Mouse (Mus musculus) stomach, embryonic 16.5 days (tissue): ENCODE measurements at regions not wholly inside any gene's neighbourhood (a gene's known extent, or its start where the extent isn't known, plus 50 kb on each side); places are given as distances from the start of the nearest gene placed in this dataset.

ENCODE experiments used
- ATAC-seq: fragments of 200-750 bp; cut with Nextera tagmentation; 2 replicates; pipeline ENCODE4 v1.8.0; 2017; ENCODE audit warnings: moderate number of reproducible peaks, moderate TSS enrichment; ENCODE audit not compliant: insufficient read depth, low FRiP score
- H3K27ac ChIP-seq: fragments of 300-500 bp; sonication (generic); 2 replicates; pipeline ENCODE4 v1.5.1; 2014; ENCODE audit warnings: low read length
- H3K27me3 ChIP-seq: fragments of 300-500 bp; sonication (generic); 2 replicates; pipeline ENCODE4 v1.6.1; 2014; ENCODE audit warnings: low read length, control low read depth, mixed read lengths; ENCODE audit not compliant: control insufficient read depth, insufficient read depth
- H3K36me3 ChIP-seq: fragments of 300-500 bp; sonication (generic); 2 replicates; pipeline ENCODE4 v1.6.1; 2014; ENCODE audit warnings: low read length; ENCODE audit not compliant: control insufficient read depth, insufficient read depth
- H3K4me1 ChIP-seq: fragments of 300-500 bp; sonication (generic); 2 replicates; pipeline ENCODE4 v1.6.1; 2014; ENCODE audit warnings: low read length, control low read depth, mixed read lengths; ENCODE audit not compliant: control insufficient read depth, insufficient read depth
- H3K4me2 ChIP-seq: fragments of 300-500 bp; sonication (generic); 2 replicates; pipeline ENCODE4 v1.6.1; 2014; ENCODE audit warnings: low read depth, low read length, mixed read lengths
- H3K4me3 ChIP-seq: fragments of 300-500 bp; sonication (generic); replicated peaks from 2 replicates; pipeline ENCODE4 v1.5.1; 2014; ENCODE audit warnings: mild to moderate bottlenecking, low read length
- H3K9ac ChIP-seq: fragments of 300-500 bp; sonication (generic); 2 replicates; pipeline ENCODE4 v1.6.1; 2014; ENCODE audit warnings: low read length
- H3K9me3 ChIP-seq: fragments of 300-500 bp; sonication (generic); replicated peaks from 2 replicates; pipeline ENCODE4 v1.6.1; 2016; ENCODE audit warnings: low read length, control low read depth; ENCODE audit not compliant: control insufficient read depth
- WGBS: fragments of 180-500 bp; shearing (Covaris S2); extraction: QIAGEN DNeasy Blood & Tissue Kit; methylation state at CpG from one replicate; pipeline ENCODE4 v1.1.7; 2014; 5-methylcytosine and 5-hydroxymethylcytosine counted together

DNA sequence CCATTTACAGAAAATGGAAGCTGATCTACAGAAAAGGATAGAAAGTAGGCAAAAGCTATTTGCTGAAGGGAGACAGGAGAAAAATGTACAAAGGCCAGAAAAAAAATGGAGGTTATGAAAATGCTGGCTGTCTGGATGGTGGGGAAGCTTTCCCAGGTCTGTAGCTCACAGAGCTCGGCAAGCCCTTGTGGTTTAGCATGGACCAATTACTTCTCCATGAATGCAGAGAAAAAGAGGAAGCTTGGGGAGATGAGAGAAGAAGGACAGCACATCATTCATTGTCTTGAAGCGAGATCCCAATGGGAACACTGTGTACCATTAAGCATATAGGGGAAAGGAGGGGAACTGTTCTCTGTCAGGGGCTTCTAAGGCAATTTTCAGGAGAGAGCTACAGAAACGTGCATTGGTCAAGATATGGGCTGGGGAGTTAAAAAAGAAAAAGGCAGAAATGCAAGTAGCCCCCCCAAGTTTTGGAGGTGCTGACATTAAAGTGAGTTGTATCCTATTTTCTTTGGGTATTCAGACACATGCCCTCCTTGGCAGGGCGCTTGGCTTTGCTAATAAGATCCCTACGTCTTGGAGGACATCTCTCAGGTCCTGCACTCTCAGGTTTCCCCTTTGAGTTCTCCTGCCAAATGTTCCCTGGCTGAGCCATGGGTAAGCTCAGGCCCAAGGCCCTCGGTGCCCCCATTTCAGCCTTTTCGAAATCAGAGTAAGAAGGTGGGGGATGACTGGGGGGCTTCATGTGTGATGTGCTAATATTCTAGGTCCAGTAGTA lies 105.8 kb upstream of the Jun start:
- Histone ChIP-seq H3K27ac (no peak overlapping the region), H3K9ac (no peak overlapping the region), H3K27me3 (no peaks in the 10 kb centered on the region), H3K4me1 (peaks cover 29% of the 10 kb centered on the region), H3K36me3 (no peaks in the 10 kb centered on the region), H3K4me2 (no peak overlapping the region), H3K9me3 (no peaks in the 10 kb centered on the region), H3K4me3 (no peak overlapping the region)
- 86% methylated on average over 7 of the region's 7 CpGs for WGBS
- no peak for ATAC-seq

DNA sequence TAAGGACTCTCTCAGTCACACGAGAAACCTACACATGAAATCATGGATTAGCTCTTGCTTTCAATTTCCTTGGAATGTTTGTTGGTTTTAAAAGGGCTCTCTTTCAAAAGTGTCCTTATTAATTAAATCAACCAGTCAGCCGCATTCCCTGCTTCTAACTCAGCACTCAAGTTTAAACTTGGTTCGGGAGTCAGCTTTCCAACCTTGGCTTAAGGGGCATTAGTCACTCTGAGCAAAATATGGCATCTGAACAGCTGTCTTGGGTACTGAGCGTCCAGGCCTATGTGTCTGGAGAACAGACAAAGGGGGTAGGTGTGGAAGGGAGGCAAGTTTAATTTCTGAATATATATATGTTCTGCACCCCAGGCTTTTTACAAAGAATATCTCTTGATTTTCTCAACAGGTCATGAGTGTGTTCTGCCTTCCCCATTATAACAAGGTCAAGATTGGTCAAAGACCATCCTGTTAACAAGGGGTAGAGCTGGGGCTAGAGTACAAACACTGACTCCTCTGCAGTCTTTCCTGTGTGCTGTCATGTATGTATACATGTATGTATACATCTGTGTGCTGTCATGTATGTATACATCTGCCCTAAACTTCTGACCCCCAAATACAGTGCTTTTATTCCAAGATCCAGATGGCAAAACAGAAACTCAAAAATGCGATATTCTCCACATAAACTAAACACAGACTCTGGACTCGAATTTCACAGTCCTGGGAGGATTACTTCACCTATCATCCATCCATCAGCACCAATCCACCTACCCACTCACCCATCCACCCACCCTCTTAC lies 106.8 kb upstream of the Jun start:
- WGBS = 46% methylated on average over 6 of the region's 6 CpGs
- Histone ChIP-seq H3K9me3 (no peaks in the 10 kb centered on the region), H3K4me3 (no peak overlapping the region), H3K4me2 (no peak overlapping the region), H3K27me3 (no peaks in the 10 kb centered on the region), H3K36me3 (no peaks in the 10 kb centered on the region), H3K4me1 (peaks cover 23% of the 10 kb centered on the region), H3K9ac (no peak overlapping the region), H3K27ac (peak overlapping the region; percentile 41; the same call in 1 of the 2 replicates)
- ATAC-seq = no peak

DNA sequence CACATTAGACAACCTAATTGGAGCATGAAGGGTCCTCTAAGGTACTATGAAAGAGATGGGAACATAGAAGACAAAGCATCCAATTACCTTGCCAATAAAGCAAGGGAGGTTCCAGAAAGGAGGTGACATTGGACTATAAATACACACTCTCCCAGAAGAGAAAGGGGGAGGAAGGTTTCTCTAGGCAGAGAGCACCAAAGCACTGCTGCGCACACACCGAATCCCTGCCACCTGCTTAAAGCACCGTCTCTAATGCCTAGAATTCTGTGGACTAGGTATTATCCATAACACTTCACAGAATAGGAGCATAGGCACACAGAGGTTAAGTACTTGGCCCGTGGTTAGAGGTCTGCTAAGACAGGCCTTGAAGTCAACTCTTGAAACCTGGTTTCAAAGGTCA lies 107.8 kb upstream of the Jun start:
- H3K4me2 ChIP-seq = no peak overlapping the region
- WGBS = 72% methylated on average over 4 of the region's 4 CpGs
- no peaks in the 10 kb centered on the region for H3K36me3 ChIP-seq
- no peak overlapping the region for H3K9ac ChIP-seq
- no peak overlapping the region for H3K27ac ChIP-seq
- peaks cover 15% of the 10 kb centered on the region for H3K4me1 ChIP-seq
- ATAC-seq = no peak
- H3K9me3 ChIP-seq = no peaks in the 10 kb centered on the region
- H3K4me3 ChIP-seq = no peak overlapping the region
- no peaks in the 10 kb centered on the region for H3K27me3 ChIP-seq

DNA sequence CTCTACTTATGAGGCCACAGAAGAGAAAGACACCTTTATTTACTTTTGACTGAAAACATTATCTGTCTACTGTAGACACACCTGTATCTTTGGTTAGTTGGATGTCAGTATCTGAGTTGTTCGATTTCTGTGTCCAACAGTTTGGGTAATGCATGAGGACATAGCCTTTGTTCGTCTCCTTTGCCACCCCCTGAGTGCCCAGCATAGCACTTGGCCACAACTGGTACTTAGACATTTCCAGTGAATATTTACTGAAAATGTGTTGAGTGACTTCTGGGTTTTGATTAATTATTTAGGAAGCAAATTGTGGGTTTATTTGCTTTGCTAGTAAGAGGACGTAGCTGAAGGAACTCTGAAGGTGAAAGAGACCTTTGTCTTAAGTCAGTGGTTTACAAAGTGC lies 108.4 kb upstream of the Jun start:
- Histone ChIP-seq H3K4me3 (no peak overlapping the region; the same call in 1 of the 2 replicates), H3K9ac (peak overlapping the region; percentile 80), H3K9me3 (no peaks in the 10 kb centered on the region), H3K4me1 (peaks cover 15% of the 10 kb centered on the region), H3K27me3 (no peaks in the 10 kb centered on the region), H3K27ac (peak overlapping the region; percentile 98), H3K36me3 (no peaks in the 10 kb centered on the region), H3K4me2 (peak overlapping the region; percentile 63)
- ATAC-seq = no peak
- 65% methylated on average over 3 of the region's 3 CpGs for WGBS

DNA sequence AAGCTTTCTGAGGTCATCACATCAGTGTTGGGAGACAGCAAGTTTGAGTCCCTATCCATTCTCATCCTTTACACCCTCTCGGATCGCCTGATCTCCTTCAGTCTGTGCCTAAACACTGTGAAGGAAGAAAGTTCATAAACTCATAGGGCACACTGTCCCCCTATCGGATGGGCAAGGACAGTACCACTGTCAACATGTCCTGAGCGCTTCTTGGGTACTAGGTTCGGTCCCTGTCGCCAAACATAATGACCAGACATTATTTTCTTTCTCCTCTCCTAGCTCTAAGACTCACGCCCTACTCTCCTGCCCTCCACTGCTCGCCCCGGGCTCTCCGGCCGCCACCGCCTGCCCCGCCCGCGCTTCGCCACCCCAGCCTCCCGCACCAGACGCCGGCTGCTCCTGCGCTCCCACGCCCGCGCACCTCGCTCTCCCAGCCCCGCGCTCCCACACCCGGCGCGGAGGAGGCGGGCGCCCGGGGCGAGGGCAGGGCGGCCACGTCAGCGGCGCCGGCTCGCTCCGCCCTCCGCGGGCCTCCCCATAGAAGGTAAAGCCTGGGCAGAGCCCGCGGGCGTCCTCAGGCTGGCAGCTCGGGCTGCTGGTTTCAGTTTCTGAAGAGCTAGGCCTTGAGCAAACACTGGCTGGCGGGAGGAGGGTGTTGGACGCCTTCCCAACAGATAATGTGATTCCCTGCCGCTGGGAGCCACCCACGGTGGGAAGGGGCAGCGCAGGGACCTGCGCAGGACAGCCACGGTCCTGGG lies 109.1 kb upstream of the Jun start:
- Histone ChIP-seq H3K4me3 (peak overlapping the region; percentile 56), H3K9ac (peak overlapping the region; percentile 80), H3K9me3 (no peaks in the 10 kb centered on the region), H3K27me3 (no peaks in the 10 kb centered on the region), H3K27ac (peak overlapping the region; percentile 98), H3K36me3 (no peaks in the 10 kb centered on the region), H3K4me1 (peaks cover 20% of the 10 kb centered on the region), H3K4me2 (peak overlapping the region; percentile 63)
- WGBS = 1% methylated on average over 53 of the region's 53 CpGs
- peak; percentile 97 for ATAC-seq

DNA sequence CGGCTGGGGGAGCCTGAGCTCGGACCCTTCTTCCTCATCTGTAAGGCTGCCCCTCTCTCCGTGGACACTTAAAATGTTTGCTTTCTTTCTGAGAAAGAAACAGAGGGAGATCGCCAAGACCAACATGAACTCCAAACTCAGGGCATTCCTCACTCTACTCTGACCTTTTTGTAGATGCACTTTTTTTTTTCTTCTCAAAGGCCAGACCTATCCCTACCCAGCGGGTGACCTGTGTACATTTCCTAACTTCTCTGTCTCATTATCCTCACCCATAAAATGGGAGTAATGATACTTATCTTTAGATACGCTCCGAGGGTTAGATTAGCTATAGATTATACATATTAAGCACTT lies 109.6 kb upstream of the Jun start:
- Histone ChIP-seq H3K27me3 (no peaks in the 10 kb centered on the region), H3K27ac (peak overlapping the region; percentile 98), H3K9me3 (no peaks in the 10 kb centered on the region), H3K4me2 (peak overlapping the region; percentile 63), H3K4me1 (peaks cover 21% of the 10 kb centered on the region), H3K9ac (peak overlapping the region; percentile 80), H3K36me3 (no peaks in the 10 kb centered on the region), H3K4me3 (peak overlapping the region; percentile 56)
- WGBS = 15% methylated on average over 7 of the region's 7 CpGs
- ATAC-seq = peak; percentile 14; the same call in 1 of the 2 replicates

DNA sequence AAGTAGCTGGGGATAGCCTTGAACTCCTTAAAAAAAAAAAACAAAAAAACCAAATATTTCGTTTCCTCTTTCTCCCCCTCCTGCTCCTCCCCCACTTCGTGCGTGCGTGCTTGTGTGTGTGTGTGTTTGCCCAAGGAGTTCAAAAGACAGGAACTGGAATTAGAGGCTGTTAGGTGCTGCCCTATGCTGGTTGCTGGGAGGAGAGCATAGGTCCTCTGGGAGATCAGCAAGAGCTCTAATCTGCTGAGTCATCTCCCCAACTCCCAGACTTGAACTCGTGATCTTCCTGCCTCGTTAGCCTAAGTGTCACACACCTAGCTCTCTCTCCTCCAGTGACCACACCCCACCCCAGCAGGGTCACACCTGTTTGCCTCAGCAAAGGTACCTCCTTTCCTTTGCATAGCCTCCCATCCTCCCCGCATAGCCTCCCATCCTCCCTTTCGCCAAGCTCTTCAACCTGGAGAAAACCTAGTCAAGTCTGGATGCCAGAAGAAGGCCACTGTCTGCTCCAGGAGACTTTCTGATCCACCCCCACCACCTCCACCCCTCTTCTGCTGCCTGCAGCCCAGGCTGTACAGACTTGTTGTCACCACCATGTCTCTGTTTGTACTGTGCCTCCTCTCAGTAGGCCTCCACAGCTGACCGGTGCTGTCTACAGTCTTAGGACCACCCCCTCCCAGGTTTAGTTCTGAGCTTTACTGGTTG lies 110.5 kb upstream of the Jun start:
- H3K27me3 ChIP-seq = no peaks in the 10 kb centered on the region
- peaks cover 17% of the 10 kb centered on the region for H3K4me1 ChIP-seq
- 0 out of 2 replicates have a peak overlapping the region, but pooled peaks have one; percentile 15 for H3K4me2 ChIP-seq
- H3K9ac ChIP-seq = no peak overlapping the region
- no peaks in the 10 kb centered on the region for H3K9me3 ChIP-seq
- H3K4me3 ChIP-seq = no peak overlapping the region
- WGBS = 50% methylated on average over 9 of the region's 9 CpGs
- no peaks in the 10 kb centered on the region for H3K36me3 ChIP-seq
- ATAC-seq = no peak
- H3K27ac ChIP-seq = peak overlapping the region; percentile 68

DNA sequence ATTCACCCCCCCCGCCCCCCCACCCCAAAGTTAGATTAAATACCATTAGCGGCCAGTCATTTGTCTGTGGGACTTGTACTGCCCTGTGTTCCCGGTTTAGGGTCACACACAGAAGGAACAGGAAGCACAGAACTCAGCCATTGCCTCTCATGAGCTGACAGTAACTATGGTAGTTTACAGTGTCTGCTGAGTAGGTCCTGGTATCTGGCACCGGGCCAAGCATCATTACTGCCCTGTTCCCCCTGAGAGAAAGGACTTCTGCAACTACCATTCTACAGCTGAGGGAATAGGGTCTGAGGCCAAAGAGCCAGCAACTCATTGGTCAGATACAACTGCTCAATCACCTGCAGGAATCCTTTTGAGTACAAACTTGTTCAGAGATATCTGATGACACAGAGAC lies 111.4 kb upstream of the Jun start:
- H3K4me3 ChIP-seq = no peak overlapping the region
- 58% methylated on average over 4 of the region's 4 CpGs for WGBS

More for the DNA sequence above, 111.4 kb upstream of the Jun start:
- H3K9me3 ChIP-seq = no peaks in the 10 kb centered on the region
- no peak overlapping the region for H3K9ac ChIP-seq
- no peaks in the 10 kb centered on the region for H3K27me3 ChIP-seq
- no peak overlapping the region for H3K27ac ChIP-seq
- H3K4me1 ChIP-seq = peaks cover 17% of the 10 kb centered on the region
- H3K4me2 ChIP-seq = no peak overlapping the region
- no peaks in the 10 kb centered on the region for H3K36me3 ChIP-seq
- ATAC-seq = no peak
